Mouse (Mus musculus) monocyte, adult 5-6 weeks (primary cell): ENCODE measurements around the gene Vat1. TPM values are rescaled to one million over a fixed set of nuclear protein-coding genes. Genes with fewer than 3 reads are reported as not detected.
"Not testable (repeated sequence)": the region's sequence is repeated elsewhere in the genome, so short reads cannot be mapped to it uniquely, and the experiment has no call there.

Experiments
- ATAC-seq: fragments of 153-309, 156-312 bp; replicated peaks from 2 replicates; pipeline ENCODE4 v1.8.0; 2017; ENCODE audit warnings: mild to moderate bottlenecking; ENCODE audit not compliant: low TSS enrichment, insufficient number of reproducible peaks, severe bottlenecking, poor library complexity, low FRiP score
- total RNA-seq: library from RNA; stranded (forward); fragments of 200-1000, 200-491, 200-594 nt; gene quantifications from 3 replicates; pipeline ENCODE4 v1.2.3, GENCODE M21; 2017

Gene Vat1
- total RNA-seq, 1 experiment from 2014 or later = 13.9 TPM

GRCm38 (mm10) chr11:101468263-101468688, 2.2 kb upstream of the Vat1 start:
- ATAC-seq = no peak

- peak; percentile 45 for ATAC-seq
Measured at GRCm38 (mm10) chr11:101467477-101468262, 1.6 kb upstream of the Vat1 start.

- not testable (repeated sequence) for ATAC-seq
Measured at GRCm38 (mm10) chr11:101466552-101466950, 521 bp upstream of the Vat1 start.

GRCm38 (mm10) chr11:101465101-101465868, 745 bp downstream of the Vat1 start:
- ATAC-seq = peak; percentile 44

- ATAC-seq = no peak
Measured at GRCm38 (mm10) chr11:101464211-101465100, 1.6 kb downstream of the Vat1 start, which contains the start of gene Rnd2. Gene Rnd2 (plus strand): TSS chr11:101464999.

- ATAC-seq = no peak
Measured at GRCm38 (mm10) chr11:101462583-101463440, 3.2 kb downstream of the Vat1 start.

GRCm38 (mm10) chr11:101462141-101462540, 3.9 kb downstream of the Vat1 start:
- no peak for ATAC-seq

GRCm38 (mm10) chr11:101460321-101460720, 5.7 kb downstream of the Vat1 start:
- no peak for ATAC-seq

- no peak for ATAC-seq
Measured at GRCm38 (mm10) chr11:101459716-101460115, 6.3 kb downstream of the Vat1 start.

- ATAC-seq = no peak
Measured at GRCm38 (mm10) chr11:101458217-101458616, 7.8 kb downstream of the Vat1 start.

- no peak for ATAC-seq
Measured at GRCm38 (mm10) chr11:101457631-101458030, 8.4 kb downstream of the Vat1 start.

- no peak for ATAC-seq
Measured at GRCm38 (mm10) chr11:101455627-101456026, 10.4 kb downstream of the Vat1 start.

GRCm38 (mm10) chr11:101454702-101455101, 11.3 kb downstream of the Vat1 start:
- ATAC-seq = no peak

GRCm38 (mm10) chr11:101452093-101452774, 13.8 kb downstream of the Vat1 start:
- ATAC-seq = no peak

GRCm38 (mm10) chr11:101451536-101451935, 14.5 kb downstream of the Vat1 start:
- no peak for ATAC-seq

- peak; percentile 36; the same call in 1 of the 2 replicates for ATAC-seq
Measured at GRCm38 (mm10) chr11:101450394-101450793, 15.6 kb downstream of the Vat1 start.

GRCm38 (mm10) chr11:101449596-101449995, 16.4 kb downstream of the Vat1 start:
- ATAC-seq = not testable (repeated sequence)
